ENCODE assay signal across 12 mouse cellular contexts in the genomic region with DNA sequence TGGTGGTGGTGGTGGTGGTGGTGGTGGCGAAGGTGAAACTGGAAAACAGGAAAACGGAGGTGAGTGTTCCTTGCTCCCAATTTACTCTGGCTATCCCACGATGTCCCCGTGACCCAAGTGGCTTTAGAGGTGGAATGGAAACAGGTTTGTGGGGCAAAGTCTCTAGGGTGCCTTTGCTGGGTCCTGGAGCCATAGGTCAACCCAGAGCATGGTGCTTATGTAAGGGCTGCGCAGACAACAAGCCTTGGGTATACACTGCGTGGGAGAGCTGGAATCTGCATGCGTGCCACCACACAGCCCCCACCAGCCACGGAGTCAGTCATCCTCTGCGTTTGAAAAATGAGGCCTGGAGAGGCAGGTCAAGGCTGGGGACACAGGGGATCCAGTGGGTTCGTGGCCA. TPM values are rescaled to one million over a fixed set of nuclear protein-coding genes. Genes with fewer than 3 reads are reported as not detected.
"Had no signal": no experiment of that assay in that cellular context is flagged by ENCODE, and none has a peak within 500 bp of the region (broad histone marks: within the 10 kb centered on the region; RNA-seq: fewer than 3 reads in every experiment).

No protein-coding gene starts in this region.

- H3K36me3 ChIP-seq: hindbrain, embryonic 15.5 days; limb, embryonic 13.5 days; midbrain, embryonic 13.5 days had no signal

- ATAC-seq: lung, postnatal 0 days; midbrain, embryonic 13.5 days had no signal

- H3K4me3 ChIP-seq: hindbrain, embryonic 15.5 days; limb, embryonic 13.5 days; midbrain, embryonic 13.5 days had no signal

- DNase-seq: left cerebral cortex, postnatal 4 days; lung, adult 2 months; lung, postnatal 36 days; right cerebral cortex, adult 18-20 months; right cerebral cortex, postnatal 25 days; thymus, postnatal 4 days had no signal

- H3K4me2 ChIP-seq: hindbrain, embryonic 15.5 days; limb, embryonic 13.5 days; midbrain, embryonic 13.5 days had no signal

- H3K9me3 ChIP-seq: hindbrain, embryonic 15.5 days; limb, embryonic 13.5 days; midbrain, embryonic 13.5 days had no signal

- H3K27ac ChIP-seq: hindbrain, embryonic 15.5 days; limb, embryonic 13.5 days; midbrain, embryonic 13.5 days; stomach, postnatal 0 days had no signal

- H3K4me1 ChIP-seq: hindbrain, embryonic 15.5 days; limb, embryonic 13.5 days; midbrain, embryonic 13.5 days had no signal

- H3K27me3 ChIP-seq: hindbrain, embryonic 15.5 days; limb, embryonic 13.5 days; midbrain, embryonic 13.5 days had no signal

- H3K9ac ChIP-seq: hindbrain, embryonic 15.5 days; limb, embryonic 13.5 days; midbrain, embryonic 13.5 days had no signal

RNA-seq across cellular contexts. Expression of a gene that starts 39.4 kb away (rescaled TPM):
- polyA plus RNA-seq: hindbrain, embryonic 15.5 days; midbrain, embryonic 13.5 days; neural tube, embryonic 14.5 days had no signal
